Mouse (Mus musculus) MN1 (cell line): ENCODE measurements around the gene Dnah7a.
"Not testable (repeated sequence)": the region's sequence is repeated elsewhere in the genome, so short reads cannot be mapped to it uniquely, and the experiment has no call there.

ENCODE experiments used
- DNase-seq: peaks from one replicate; pipeline ENCODE4 v3.0.0-alpha.2; 2016; ENCODE audit warnings: low spot score

The Dnah7a gene

DNA sequence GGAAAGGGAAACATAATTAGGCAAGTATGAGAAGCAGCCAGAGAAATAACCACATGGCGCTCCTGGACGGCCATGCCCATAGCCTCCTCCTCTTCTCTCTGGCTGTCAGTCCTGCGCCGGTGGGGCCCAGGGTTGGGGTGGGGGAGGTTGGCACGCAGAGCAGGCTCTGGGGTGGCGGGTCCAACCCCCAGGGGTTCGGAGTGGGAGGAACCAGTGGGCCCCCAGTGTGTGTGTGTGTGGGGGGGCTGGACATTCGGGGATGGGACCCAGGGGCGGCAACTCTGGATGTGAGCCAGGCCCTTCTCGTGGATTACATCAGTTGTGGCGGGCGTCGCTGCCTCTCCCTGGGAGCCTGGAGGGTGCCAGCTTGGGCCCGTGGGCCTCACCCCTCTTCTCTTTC is 317.8 kb downstream of the Dnah7a start:
- DNase-seq, result no peak

DNA sequence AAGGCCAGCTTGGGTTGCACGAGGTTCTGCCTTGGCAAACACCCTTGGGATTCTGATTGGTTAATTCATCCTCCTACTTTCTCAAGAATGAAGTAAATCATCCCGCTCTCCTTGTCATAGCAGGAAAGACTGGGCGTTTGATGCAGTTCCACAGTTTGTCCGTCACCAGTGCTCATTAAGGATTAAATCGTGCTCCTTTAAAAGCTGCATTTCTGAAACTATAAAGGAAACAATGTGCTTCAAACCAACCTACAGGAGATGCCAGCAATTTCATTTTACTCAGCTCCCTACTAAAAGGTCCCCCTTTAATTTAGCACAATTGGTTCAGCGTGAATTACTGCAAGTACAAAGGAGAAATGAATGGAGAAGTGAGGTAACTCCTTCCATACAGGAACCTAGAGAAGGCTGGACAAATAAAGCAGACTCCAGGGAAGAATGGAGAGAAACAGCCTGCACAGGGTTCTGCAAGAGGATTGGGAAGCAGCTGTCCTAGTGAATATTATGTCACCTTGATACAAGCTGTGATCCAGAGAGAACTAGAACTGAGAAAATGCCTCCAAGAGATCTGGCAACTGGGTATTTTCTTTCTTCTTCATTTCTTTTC is 322.4 kb downstream of the Dnah7a start:
- DNase-seq, result no peak

- no peak for DNase-seq
Measured at GRCm38 (mm10) chr1:53377731-53378130, 328.9 kb downstream of the Dnah7a start.

GRCm38 (mm10) chr1:53375965-53376364 is 330.6 kb downstream of the Dnah7a start:
- not testable (repeated sequence) for DNase-seq

GRCm38 (mm10) chr1:53358988-53359387 is 347.6 kb downstream of the Dnah7a start:
- no peak for DNase-seq

GRCm38 (mm10) chr1:53352327-53353261 is 354.0 kb downstream of the Dnah7a start, which contains the start of the genes Asdurf, Gm28551 and Asnsd1:
Gene Asdurf, minus strand, starts transcription at chr1:53352619.
Gene Gm28551, minus strand, starts transcription at chr1:53352667.
Gene Asnsd1, minus strand, starts transcription at chr1:53352752.
- peak; percentile 97 for DNase-seq
